Comparison of ENCODE assay signal across 8 mouse cellular contexts in the genomic region with DNA sequence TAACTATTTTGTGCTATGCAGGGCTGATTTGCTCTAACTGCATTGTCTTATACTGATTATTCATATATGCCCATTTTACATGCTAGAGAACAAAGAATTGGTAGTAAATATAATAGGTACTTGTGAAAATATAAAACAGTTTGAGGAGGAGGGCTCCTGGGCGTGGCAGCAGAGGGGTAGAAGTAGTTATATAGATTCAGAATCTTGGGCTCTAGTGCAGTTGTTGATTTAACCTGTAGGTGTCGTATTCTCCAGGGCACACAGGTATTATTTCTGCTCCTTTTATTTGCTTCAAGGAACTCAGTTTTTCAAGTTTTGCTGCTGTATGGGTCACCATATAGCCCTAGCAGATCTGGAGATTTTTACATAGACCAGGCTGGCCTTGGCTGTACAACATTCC. TPM values are rescaled to one million over a fixed set of nuclear protein-coding genes. Genes with fewer than 3 reads are reported as not detected.
A peak's percentile ranks its signal among the peaks of the same experiment; 100 is the strongest.
DNase-seq lines count a peak whose midpoint lies in the region; ATAC-seq and TF ChIP-seq lines count a peak whose summit lies in the region.

No protein-coding gene starts in this region.

- no peak for TF ChIP-seq POLR2A in brain, embryonic 14.5 days (IDR thresholded peaks at IDR 0.05; ENCODE audit: borderline replicate concordance, extremely low read depth, insufficient read depth, insufficient read length, poor library complexity, severe bottlenecking)

- peak overlapping the region; percentile 91; the same call in 1 of the 2 replicates for H3K9ac ChIP-seq in lung, embryonic 15.5 days
- no peak overlapping the region for H3K9ac ChIP-seq in intestine, embryonic 15.5 days
- peak overlapping the region; percentile 86; the same call in 1 of the 2 replicates for H3K9ac ChIP-seq in neural tube, embryonic 14.5 days (replicated peaks; ENCODE audit: low read depth, low read length)

- no peaks in the 10 kb centered on the region for H3K9me3 ChIP-seq in lung, embryonic 15.5 days
- no peaks in the 10 kb centered on the region for H3K9me3 ChIP-seq in intestine, embryonic 15.5 days
- H3K9me3 ChIP-seq in neural tube, embryonic 14.5 days (ENCODE audit: control insufficient read depth, low read length), result no peaks in the 10 kb centered on the region

- H3K4me2 ChIP-seq in lung, embryonic 15.5 days, result peak overlapping the region; percentile 52
- H3K4me2 ChIP-seq in intestine, embryonic 15.5 days (replicated peaks), result peak overlapping the region; percentile 50
- H3K4me2 ChIP-seq in neural tube, embryonic 14.5 days (ENCODE audit: low read depth, low read length), result peak overlapping the region; percentile 50

- H3K27me3 ChIP-seq in lung, embryonic 15.5 days, result no peaks in the 10 kb centered on the region
- H3K27me3 ChIP-seq in intestine, embryonic 15.5 days (replicated peaks), result no peaks in the 10 kb centered on the region
- no peaks in the 10 kb centered on the region for H3K27me3 ChIP-seq in neural tube, embryonic 14.5 days (ENCODE audit: control insufficient read depth, insufficient read depth, low read length)

- TF ChIP-seq CTCF in brain, embryonic 14.5 days (IDR thresholded peaks at IDR 0.05; ENCODE audit: borderline replicate concordance, extremely low read depth, insufficient read depth, insufficient read length), result no peak

- no peaks in the 10 kb centered on the region; the same call in 1 of the 2 replicates for H3K36me3 ChIP-seq in lung, embryonic 15.5 days
- H3K36me3 ChIP-seq in intestine, embryonic 15.5 days, result no peaks in the 10 kb centered on the region
- H3K36me3 ChIP-seq in neural tube, embryonic 14.5 days (ENCODE audit: control insufficient read depth, insufficient read depth, low read length), result no peaks in the 10 kb centered on the region

- DNase-seq in lung, postnatal 25 days (ENCODE audit: low spot score), result no peak
- peak; percentile 21 for DNase-seq in brain, embryonic 14.5 days (ENCODE audit: low read depth)
- DNase-seq in adrenal gland, postnatal 36 days, result no peak
- no peak for DNase-seq in cerebellum, adult 11-12 months
- no peak for DNase-seq in kidney, adult 18-20 months

- 55% methylated on average over 2 of the region's 2 CpGs for WGBS in lung, embryonic 15.5 days
- 66% methylated on average over 2 of the region's 2 CpGs for WGBS in intestine, embryonic 15.5 days
- WGBS in neural tube, embryonic 14.5 days, result 80% methylated on average over 2 of the region's 2 CpGs

- peak overlapping the region; percentile 99 for H3K4me3 ChIP-seq in lung, embryonic 15.5 days
- no peak overlapping the region for H3K4me3 ChIP-seq in intestine, embryonic 15.5 days (replicated peaks)
- peak overlapping the region; percentile 72 for H3K4me3 ChIP-seq in neural tube, embryonic 14.5 days (ENCODE audit: low read depth, low read length)

- H3K4me1 ChIP-seq in lung, embryonic 15.5 days, result peaks cover 9% of the 10 kb centered on the region
- H3K4me1 ChIP-seq in intestine, embryonic 15.5 days (replicated peaks), result no peaks in the 10 kb centered on the region; the same call in 1 of the 2 replicates
- H3K4me1 ChIP-seq in neural tube, embryonic 14.5 days (ENCODE audit: control insufficient read depth, insufficient read depth, low read length), result 0 out of 2 replicates have a peak, but pooled peaks cover 4% of the 10 kb centered on the region

- no peak for ATAC-seq in lung, embryonic 15.5 days (ENCODE audit: borderline replicate concordance, extremely low read depth, low FRiP score, low TSS enrichment)
- ATAC-seq in intestine, embryonic 15.5 days, result no peak
- ATAC-seq in neural tube, embryonic 14.5 days (ENCODE audit: low read depth), result no peak

- H3K27ac ChIP-seq in lung, embryonic 15.5 days, result no peak overlapping the region
- H3K27ac ChIP-seq in intestine, embryonic 15.5 days, result no peak overlapping the region
- no peak overlapping the region for H3K27ac ChIP-seq in neural tube, embryonic 14.5 days (ENCODE audit: low read depth, low read length)

RNA-seq across cellular contexts. Expression of gene Nemp2, which starts 1.1 kb away (rescaled TPM):
- 9.6 and 9.8 TPM in 2 replicates for polyA plus RNA-seq in lung, embryonic 15.5 days (2015; fragmentation: Nextera tagmentation; extraction: Ambion mirVana)
- polyA plus RNA-seq in brain, embryonic 14.5 days (2012; rRNA removed), result 19.9 and 25.6 TPM in 2 replicates
- polyA plus RNA-seq in intestine, embryonic 15.5 days (2015; fragmentation: Nextera tagmentation; extraction: Ambion mirVana), result 6.2 and 6.8 TPM in 2 replicates
- 8.5 and 8.6 TPM in 2 replicates for polyA plus RNA-seq in neural tube, embryonic 14.5 days (2014; fragmentation: Nextera tagmentation; extraction: Ambion mirVana)
- total RNA-seq in adrenal gland, postnatal 36 days (2021), result 1 to 10 TPM; 1.7 to 2.7 TPM
